Mouse (Mus musculus) ES-Bruce4 (cell line): ENCODE measurements around the gene Ddx10. TPM values are rescaled to one million over a fixed set of nuclear protein-coding genes. Genes with fewer than 3 reads are reported as not detected.

Experiments
- H3K27ac ChIP-seq: 2 replicates; pipeline ENCODE4 v1.5.1; 2012; ENCODE audit warnings: low read length, inconsistent platforms; ENCODE audit not compliant: insufficient read depth
- H3K27me3 ChIP-seq: 2 replicates; pipeline ENCODE4 v1.6.1; 2012; ENCODE audit warnings: mild to moderate bottlenecking, low read length, inconsistent platforms; ENCODE audit not compliant: control insufficient read depth, poor library complexity, insufficient read depth, severe bottlenecking
- H3K36me3 ChIP-seq: 2 replicates; pipeline ENCODE4 v1.6.1; 2012; ENCODE audit warnings: inconsistent platforms, mild to moderate bottlenecking, low read length, moderate library complexity; ENCODE audit not compliant: control insufficient read depth, poor library complexity, insufficient read depth, severe bottlenecking
- H3K4me1 ChIP-seq: one replicate; pipeline ENCODE4 v1.8.1; 2011; ENCODE audit warnings: low read length; ENCODE audit not compliant: control insufficient read depth, insufficient read depth
- H3K4me3 ChIP-seq: 2 replicates; pipeline ENCODE4 v1.5.1; 2011; ENCODE audit warnings: low read depth, mild to moderate bottlenecking, low read length
- H3K9ac ChIP-seq: 2 replicates; pipeline ENCODE4 v1.6.1; 2012; ENCODE audit warnings: low read depth, mild to moderate bottlenecking, inconsistent platforms; ENCODE audit not compliant: poor library complexity, severe bottlenecking
- H3K9me3 ChIP-seq: replicated peaks from 2 replicates; pipeline ENCODE4 v1.6.1; 2012; ENCODE audit warnings: mild to moderate bottlenecking, low read length, inconsistent platforms; ENCODE audit not compliant: control insufficient read depth, poor library complexity, insufficient read depth, severe bottlenecking
- CTCF ChIP-seq: IDR thresholded peaks from one replicate; pipeline ENCODE4 v1.8.1; 2011; ENCODE audit warnings: low read depth, low read length
- EP300 ChIP-seq: IDR thresholded peaks from 2 replicates; pipeline ENCODE4 v1.6.1; 2011; ENCODE audit warnings: low read depth, low read length; ENCODE audit not compliant: insufficient read depth
- POLR2A ChIP-seq: IDR thresholded peaks from one replicate; pipeline ENCODE4 v1.8.1; 2011; ENCODE audit warnings: low read length; ENCODE audit not compliant: insufficient read depth
- polyA plus RNA-seq: library from polyadenylated mRNA; stranded (reverse); fragments of >200 nt; gene quantifications from 2 replicates; pipeline ENCODE4 v1.2.4, GENCODE M21; 2011; ENCODE audit warnings: low read depth; ENCODE audit not compliant: missing spikeins, insufficient read depth, insufficient read length

The Ddx10 gene
- polyA plus RNA-seq, 1 experiment, result 59.9 TPM

- H3K4me1 ChIP-seq, result no peaks in the 10 kb centered on the region
- H3K36me3 ChIP-seq, result no peaks in the 10 kb centered on the region
- no peak for TF ChIP-seq CTCF
- no peak for TF ChIP-seq POLR2A
- no peak for TF ChIP-seq EP300
- no peak overlapping the region for H3K9ac ChIP-seq
- H3K27ac ChIP-seq, result no peak overlapping the region
- no peak overlapping the region for H3K4me3 ChIP-seq
- H3K27me3 ChIP-seq, result no peaks in the 10 kb centered on the region
- H3K9me3 ChIP-seq, result no peaks in the 10 kb centered on the region
Observed at GRCm38 (mm10) chr9:53140610-53141165, 107.2 kb downstream of the Ddx10 start.

DNA sequence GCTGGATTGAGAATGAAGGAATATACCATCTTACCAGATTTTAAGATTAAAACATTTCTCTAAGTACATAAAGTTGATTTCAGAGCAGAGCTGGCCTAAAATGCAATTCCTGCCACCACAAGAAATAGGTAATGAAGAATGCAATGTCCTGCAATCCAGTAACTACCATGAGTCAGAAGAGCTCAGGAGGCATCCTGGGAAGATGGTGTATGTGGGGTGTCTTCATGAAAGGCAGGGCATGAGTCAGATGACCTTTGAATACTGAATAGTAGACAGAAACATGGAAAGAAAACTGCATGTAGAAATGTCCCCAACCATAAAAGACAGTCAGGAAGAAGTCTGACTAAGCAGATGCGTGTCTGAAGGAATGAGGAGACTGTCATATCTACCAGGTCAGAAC, 115.0 kb downstream of the Ddx10 start:
- Histone ChIP-seq H3K27me3 (no peaks in the 10 kb centered on the region), H3K27ac (no peak overlapping the region), H3K36me3 (no peaks in the 10 kb centered on the region), H3K4me3 (no peak overlapping the region), H3K9me3 (no peaks in the 10 kb centered on the region), H3K9ac (no peak overlapping the region), H3K4me1 (no peaks in the 10 kb centered on the region)
- TF ChIP-seq POLR2A, result no peak
- no peak for TF ChIP-seq EP300
- TF ChIP-seq CTCF, result no peak

GRCm38 (mm10) chr9:53130460-53130859, 117.4 kb downstream of the Ddx10 start:
- Histone ChIP-seq H3K9ac (no peak overlapping the region), H3K36me3 (no peaks in the 10 kb centered on the region), H3K4me3 (no peak overlapping the region), H3K27ac (no peak overlapping the region), H3K9me3 (no peaks in the 10 kb centered on the region), H3K4me1 (no peaks in the 10 kb centered on the region), H3K27me3 (no peaks in the 10 kb centered on the region)
- TF ChIP-seq EP300 (no peak), CTCF (no peak), POLR2A (no peak)

GRCm38 (mm10) chr9:53101103-53101502, 146.8 kb downstream of the Ddx10 start:
- Histone ChIP-seq H3K4me3 (no peak overlapping the region), H3K27me3 (no peaks in the 10 kb centered on the region), H3K4me1 (no peaks in the 10 kb centered on the region), H3K27ac (no peak overlapping the region), H3K9me3 (no peaks in the 10 kb centered on the region), H3K9ac (no peak overlapping the region), H3K36me3 (peaks cover 4% of the 10 kb centered on the region; the same call in 1 of the 2 replicates)
- TF ChIP-seq CTCF (no peak), EP300 (no peak), POLR2A (no peak)

- H3K4me3 ChIP-seq, result no peak overlapping the region
- H3K27me3 ChIP-seq, result no peaks in the 10 kb centered on the region
- H3K9ac ChIP-seq, result no peak overlapping the region
- peaks cover 4% of the 10 kb centered on the region; the same call in 1 of the 2 replicates for H3K36me3 ChIP-seq
- H3K4me1 ChIP-seq, result no peaks in the 10 kb centered on the region
- no peak for TF ChIP-seq CTCF
- TF ChIP-seq EP300, result no peak
- TF ChIP-seq POLR2A, result no peak
- no peaks in the 10 kb centered on the region for H3K9me3 ChIP-seq
- H3K27ac ChIP-seq, result no peak overlapping the region
Observed at GRCm38 (mm10) chr9:53095319-53096165, 152.3 kb downstream of the Ddx10 start.

- H3K36me3 ChIP-seq, result peaks cover 4% of the 10 kb centered on the region; the same call in 1 of the 2 replicates
- H3K4me1 ChIP-seq, result no peaks in the 10 kb centered on the region
- H3K9me3 ChIP-seq, result no peaks in the 10 kb centered on the region
- H3K4me3 ChIP-seq, result no peak overlapping the region
- TF ChIP-seq CTCF (no peak), EP300 (no peak)
- H3K27ac ChIP-seq, result no peak overlapping the region
- no peak overlapping the region for H3K9ac ChIP-seq
- H3K27me3 ChIP-seq, result no peaks in the 10 kb centered on the region
Observed at GRCm38 (mm10) chr9:53094536-53094935, 153.3 kb downstream of the Ddx10 start.
